Comparison of ENCODE assay signal across 17 mouse cellular contexts in genomic region chr17:53622125-53622524, GRCm38 (mm10). TPM values are rescaled to one million over a fixed set of nuclear protein-coding genes. Genes with fewer than 3 reads are reported as not detected.
A peak's percentile ranks its signal among the peaks of the same experiment; 100 is the strongest.
DNase-seq lines count a peak whose midpoint lies in the region; ATAC-seq and TF ChIP-seq lines count a peak whose summit lies in the region.
"Had no signal": no experiment of that assay in that cellular context is flagged by ENCODE, and none has a peak within 500 bp of the region (broad histone marks: within the 10 kb centered on the region; RNA-seq: fewer than 3 reads in every experiment).

No protein-coding gene starts in this region.

- 16% methylated on average over 3 of the region's 3 CpGs for WGBS in liver, embryonic 14.5 days (ENCODE audit: insufficient replicate concordance)
- WGBS in midbrain, embryonic 16.5 days, result 84% methylated on average over 3 of the region's 3 CpGs

- no peaks in the 10 kb centered on the region for H3K9me3 ChIP-seq in G1E (replicated peaks)
- no peaks in the 10 kb centered on the region for H3K9me3 ChIP-seq in liver, embryonic 14.5 days (ENCODE audit: control insufficient read depth, low read length)
- no peaks in the 10 kb centered on the region for H3K9me3 ChIP-seq in midbrain, embryonic 16.5 days (replicated peaks; ENCODE audit: control insufficient read depth, low read length, poor library complexity, severe bottlenecking)
- H3K9me3 ChIP-seq: embryonic facial prominence, embryonic 10.5 days; heart, embryonic 13.5 days; hindbrain, embryonic 15.5 days had no signal

- no peak for TF ChIP-seq EP300 in liver, embryonic 14.5 days (IDR thresholded peaks at IDR 0.05; ENCODE audit: low read depth)

- H3K9ac ChIP-seq in liver, embryonic 14.5 days (replicated peaks), result no peak overlapping the region
- H3K9ac ChIP-seq in midbrain, embryonic 16.5 days (ENCODE audit: low read depth, low read length), result no peak overlapping the region
- H3K9ac ChIP-seq: heart, embryonic 13.5 days; hindbrain, embryonic 15.5 days had no signal

- H3K27ac ChIP-seq in liver, embryonic 14.5 days, result no peak overlapping the region
- no peak overlapping the region for H3K27ac ChIP-seq in midbrain, embryonic 16.5 days (ENCODE audit: low read length)
- H3K27ac ChIP-seq: embryonic facial prominence, embryonic 10.5 days; gastrocnemius, adult 2 months; heart, embryonic 13.5 days; hindbrain, embryonic 15.5 days had no signal

- peak; percentile 35 for DNase-seq in G1E (ENCODE audit: low spot score)
- peak; percentile 20 for DNase-seq in c-Kit-positive CD71-positive TER-119-positive erythroid progenitor cells, embryonic 14.5 days (ENCODE audit: low spot score)
- peak in 1 of 3 experiments; percentile 9 for DNase-seq in liver, embryonic 14.5 days (ENCODE audit: low read depth in 3 of 3, low spot score in 3 of 3)
- DNase-seq in kidney, adult 18-20 months, result no peak
- no peak for DNase-seq in adrenal gland, adult (ENCODE audit: inconsistent age in 2 of 2, low spot score in 1 of 2)
- DNase-seq: adrenal gland, adult 8-10 months; cerebellum, adult 18-20 months; cerebellum, adult 9-11 months; gastrocnemius, adult 2 months; gastrocnemius, postnatal 25 days; heart, postnatal 36 days had no signal

- no peak for TF ChIP-seq CTCF in G1E (IDR thresholded peaks at IDR 0.05; ENCODE audit: low read depth, low read length)
- TF ChIP-seq CTCF in liver, embryonic 14.5 days (IDR thresholded peaks at IDR 0.05; ENCODE audit: low read depth), result no peak

- peaks cover 61% of the 10 kb centered on the region for H3K4me1 ChIP-seq in G1E (ENCODE audit: insufficient read depth, low read depth, low read length)
- peaks cover 7 to 14% of the 10 kb centered on the region in 2 experiments for H3K4me1 ChIP-seq in liver, embryonic 14.5 days (replicated peaks; ENCODE audit: control insufficient read depth in 2 of 2, insufficient read depth in 2 of 2, low read length in 1 of 2)
- no peaks in the 10 kb centered on the region for H3K4me1 ChIP-seq in midbrain, embryonic 16.5 days (ENCODE audit: control insufficient read depth, insufficient read depth, low read length)
- H3K4me1 ChIP-seq: embryonic facial prominence, embryonic 10.5 days; hindbrain, embryonic 15.5 days had no signal

- H3K4me3 ChIP-seq in G1E (ENCODE audit: low read depth, low read length), result peak overlapping the region; percentile 22; the same call in 1 of the 2 replicates
- no peak overlapping the region for H3K4me3 ChIP-seq in liver, embryonic 14.5 days (ENCODE audit: insufficient read depth in 1 of 2, low read depth in 2 of 2, low read length in 2 of 2)
- no peak overlapping the region for H3K4me3 ChIP-seq in midbrain, embryonic 16.5 days (ENCODE audit: low read depth, low read length)
- H3K4me3 ChIP-seq: embryonic facial prominence, embryonic 10.5 days; gastrocnemius, adult 2 months; heart, embryonic 13.5 days; hindbrain, embryonic 15.5 days had no signal

- peaks cover 49% of the 10 kb centered on the region for H3K36me3 ChIP-seq in G1E (replicated peaks)
- H3K36me3 ChIP-seq in liver, embryonic 14.5 days (replicated peaks; ENCODE audit: control insufficient read depth, insufficient read depth, low read depth), result peaks cover 3% of the 10 kb centered on the region
- H3K36me3 ChIP-seq in midbrain, embryonic 16.5 days (ENCODE audit: control insufficient read depth, insufficient read depth, low read length), result no peaks in the 10 kb centered on the region

- peak; percentile 96 for ATAC-seq in G1E (ENCODE audit: extremely low read depth, insufficient number of reproducible peaks, low FRiP score, poor library complexity, severe bottlenecking)
- peak; percentile 78 for ATAC-seq in liver, embryonic 14.5 days (ENCODE audit: insufficient read depth)
- peak; percentile 57 for ATAC-seq in megakaryocyte-erythroid progenitor cell, adult 5-6 weeks (replicated peaks; ENCODE audit: low FRiP score, low TSS enrichment, poor library complexity, severe bottlenecking)
- no peak for ATAC-seq in midbrain, embryonic 16.5 days
- ATAC-seq: forebrain, embryonic 14.5 days had no signal

- no peaks in the 10 kb centered on the region for H3K27me3 ChIP-seq in G1E (ENCODE audit: insufficient read depth, low read length)
- no peaks in the 10 kb centered on the region for H3K27me3 ChIP-seq in liver, embryonic 14.5 days (ENCODE audit: control insufficient read depth, insufficient read depth, low read length)
- no peaks in the 10 kb centered on the region for H3K27me3 ChIP-seq in midbrain, embryonic 16.5 days (ENCODE audit: control insufficient read depth, insufficient read depth, low read depth, low read length)
- H3K27me3 ChIP-seq: heart, embryonic 13.5 days; hindbrain, embryonic 15.5 days had no signal

- peak overlapping the region; percentile 24 for H3K4me2 ChIP-seq in liver, embryonic 14.5 days (ENCODE audit: low read depth)
- H3K4me2 ChIP-seq in midbrain, embryonic 16.5 days (ENCODE audit: low read length), result no peak overlapping the region
- H3K4me2 ChIP-seq: heart, embryonic 13.5 days; hindbrain, embryonic 15.5 days had no signal

RNA-seq across cellular contexts. Expression of gene Kat2b, which starts 55.5 kb away (rescaled TPM):
- total RNA-seq in G1E (2014; fragmentation: Nextera tagmentation) (27.1 and 27.7 TPM in 2 replicates), G1E (2017) (34.7 and 52.2 TPM in 2 replicates)
- polyA plus RNA-seq in G1E (2012), result 2.1 and 2.4 TPM in 2 replicates
- 4.0 and 6.0 TPM in 2 replicates for polyA plus RNA-seq in liver, embryonic 14.5 days (2012; rRNA removed)
- polyA plus RNA-seq in liver, embryonic 14.5 days (2014; fragmentation: Nextera tagmentation; extraction: Ambion mirVana), result 6.1 and 7.5 TPM in 2 replicates
- 27.8 and 33.9 TPM in 2 replicates for total RNA-seq in megakaryocyte-erythroid progenitor cell, adult 5-6 weeks (2014; fragmentation: Nextera tagmentation)
- total RNA-seq in megakaryocyte-erythroid progenitor cell, adult 5-6 weeks (2017), result 24.5 and 53.7 TPM in 2 replicates
- polyA plus RNA-seq in midbrain, embryonic 16.5 days (2015; fragmentation: Nextera tagmentation; extraction: Ambion mirVana), result 7.2 and 8.7 TPM in 2 replicates

Comparison
In these comparisons a context has a peak if more than half of its experiments do, and no peak if none do; other contexts are left out.
1. DNase-seq: peak in G1E (single experiment) and c-Kit-positive CD71-positive TER-119-positive erythroid progenitor cells, embryonic 14.5 days (single experiment); none in kidney, adult 18-20 months (single experiment) and adrenal gland, adult (0 of 2).